Mouse (Mus musculus) splenic B cell, adult 2 months (primary cell): Measurements from ENCODE around the gene Dab1.

Source experiments
- DNase-seq: peaks from one replicate; pipeline ENCODE4 v3.0.0-alpha.2; 2011; ENCODE audit warnings: low read depth, low spot score
- H3K27me3 ChIP-seq: 2 replicates; pipeline ENCODE4 v1.6.1; 2012; ENCODE audit warnings: mild to moderate bottlenecking, low read length, moderate library complexity, mixed read lengths; ENCODE audit not compliant: control insufficient read depth, poor library complexity, insufficient read depth, severe bottlenecking
- H3K36me3 ChIP-seq: 2 replicates; pipeline ENCODE4 v1.6.1; 2012; ENCODE audit warnings: mild to moderate bottlenecking, low read length, moderate library complexity, mixed read lengths; ENCODE audit not compliant: control insufficient read depth, poor library complexity, insufficient read depth, severe bottlenecking

The Dab1 gene

DNA sequence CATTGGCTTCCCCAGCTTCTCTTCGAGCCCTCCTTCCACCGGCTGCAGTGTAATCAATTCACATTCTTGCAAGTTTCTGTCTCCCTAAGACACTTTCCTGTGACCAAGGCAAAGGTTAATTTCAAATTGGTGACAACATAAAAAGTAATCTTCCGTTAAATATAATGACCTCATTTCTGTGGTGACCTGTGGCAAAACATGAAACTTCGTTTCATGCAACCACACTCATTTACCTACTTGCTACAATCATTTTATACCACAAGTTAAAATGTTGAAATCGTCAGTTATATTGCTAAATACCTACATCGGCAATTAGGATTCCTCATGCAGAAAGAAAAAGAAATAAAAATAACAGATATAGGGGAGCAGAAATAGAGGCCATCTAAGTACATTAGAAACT lies 1048.9 kb downstream of the Dab1 start:
- no peaks in the 10 kb centered on the region for H3K36me3 ChIP-seq
- no peak for DNase-seq
- H3K27me3 ChIP-seq = no peaks in the 10 kb centered on the region

DNA sequence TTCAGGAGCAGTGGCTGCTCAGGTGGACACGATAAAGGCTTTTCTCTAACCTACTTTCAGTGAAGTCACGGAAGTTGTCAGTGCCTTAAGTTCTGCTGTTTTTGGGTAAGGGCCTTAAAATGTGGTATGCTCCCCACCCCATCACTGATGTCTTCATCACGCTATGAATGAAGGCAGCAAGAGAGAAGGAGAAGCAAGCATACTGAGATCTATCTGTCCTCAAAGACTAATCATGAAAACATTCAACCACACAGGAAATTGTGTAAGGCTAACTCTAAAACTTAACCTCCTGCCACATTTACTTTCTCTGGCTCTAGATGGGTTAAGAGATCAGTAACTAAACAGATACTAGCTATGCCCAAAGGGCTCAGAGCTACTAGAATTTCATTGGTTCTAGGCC lies 1050.2 kb downstream of the Dab1 start:
- Histone ChIP-seq H3K27me3 (no peaks in the 10 kb centered on the region), H3K36me3 (no peaks in the 10 kb centered on the region)
- DNase-seq = no peak

DNA sequence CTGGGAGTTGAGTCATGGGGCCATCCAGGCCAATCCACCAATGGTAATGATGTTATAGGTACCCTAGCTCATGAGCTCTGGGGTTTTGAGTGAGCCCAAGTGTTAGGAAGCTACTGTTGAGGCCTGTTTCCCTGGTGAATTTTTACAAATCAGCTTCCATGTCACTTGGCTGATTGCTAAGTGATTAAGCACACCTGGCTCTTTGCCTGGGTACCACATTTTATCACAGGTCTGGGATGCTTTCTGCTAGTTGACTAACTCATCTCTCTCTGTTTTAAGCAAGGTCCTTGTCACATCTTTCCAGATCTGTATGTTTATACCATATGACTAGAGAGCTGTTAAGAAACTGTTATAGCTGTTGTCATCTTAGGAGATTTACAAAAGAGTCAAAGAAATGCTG lies 1051.6 kb downstream of the Dab1 start:
- H3K36me3 ChIP-seq = no peaks in the 10 kb centered on the region
- H3K27me3 ChIP-seq = no peaks in the 10 kb centered on the region
- DNase-seq = no peak

DNA sequence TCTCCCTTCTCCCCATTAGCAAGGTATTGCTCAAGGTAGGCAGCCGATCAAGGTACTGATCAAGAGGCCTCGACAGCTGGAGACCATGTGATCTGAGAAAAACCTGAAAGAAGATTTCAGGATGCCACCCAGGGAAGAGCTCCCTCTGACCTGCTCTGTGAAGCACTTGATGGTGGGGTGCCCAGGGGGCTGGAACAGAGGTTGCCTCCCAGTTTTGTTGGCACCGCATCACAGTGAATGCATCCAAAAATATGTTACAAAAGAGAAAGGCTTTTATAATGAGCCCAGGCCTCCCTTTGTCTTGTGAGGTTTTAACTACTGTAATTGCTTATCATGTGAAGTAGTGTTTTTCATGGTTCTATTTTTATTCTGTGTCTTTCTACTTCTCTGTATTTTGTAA lies 1054.2 kb downstream of the Dab1 start:
- Histone ChIP-seq H3K36me3 (no peaks in the 10 kb centered on the region), H3K27me3 (no peaks in the 10 kb centered on the region)
- no peak for DNase-seq

DNA sequence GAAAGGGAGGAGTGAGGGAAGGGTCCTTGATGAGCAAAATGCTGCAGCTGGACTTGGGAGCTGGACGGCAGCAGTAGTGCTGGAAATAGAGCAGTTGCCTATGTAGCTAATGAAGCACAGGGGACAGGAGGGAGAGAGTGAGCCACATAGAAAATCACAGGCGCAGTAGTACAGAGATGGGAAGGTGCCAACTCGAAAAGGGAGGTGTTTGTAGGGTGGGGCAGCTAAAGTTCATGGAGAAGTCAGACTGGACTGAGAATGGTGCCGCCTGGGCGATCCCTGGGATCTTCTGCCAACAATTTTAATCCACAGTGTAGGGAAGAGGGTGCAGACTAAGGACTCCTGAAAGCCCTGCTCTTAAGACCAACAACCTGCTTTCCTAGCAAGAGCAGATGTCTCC lies 1055.5 kb downstream of the Dab1 start:
- H3K36me3 ChIP-seq = no peaks in the 10 kb centered on the region
- no peaks in the 10 kb centered on the region for H3K27me3 ChIP-seq
- no peak for DNase-seq

DNA sequence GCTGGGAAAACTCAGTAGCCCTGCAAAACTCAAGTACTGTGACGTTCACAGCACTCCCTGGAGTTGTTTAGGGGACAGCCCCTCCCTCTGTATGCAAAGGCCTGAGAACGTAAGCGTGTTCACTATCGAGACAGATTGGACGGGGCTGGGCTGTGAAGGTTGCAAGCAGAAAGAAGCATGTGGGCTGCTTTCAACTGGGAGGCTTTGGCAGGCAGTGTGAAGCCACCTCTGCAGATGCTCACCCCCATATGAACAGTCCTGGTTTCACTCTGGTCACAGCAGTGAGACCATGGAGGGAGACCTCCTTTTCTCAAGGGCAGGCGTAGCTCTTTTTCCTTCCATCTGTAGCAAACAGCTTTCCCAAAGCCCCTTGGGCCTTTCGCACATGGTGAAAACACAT lies 1059.1 kb downstream of the Dab1 start:
- DNase-seq = no peak
- Histone ChIP-seq H3K27me3 (no peaks in the 10 kb centered on the region), H3K36me3 (no peaks in the 10 kb centered on the region)

DNA sequence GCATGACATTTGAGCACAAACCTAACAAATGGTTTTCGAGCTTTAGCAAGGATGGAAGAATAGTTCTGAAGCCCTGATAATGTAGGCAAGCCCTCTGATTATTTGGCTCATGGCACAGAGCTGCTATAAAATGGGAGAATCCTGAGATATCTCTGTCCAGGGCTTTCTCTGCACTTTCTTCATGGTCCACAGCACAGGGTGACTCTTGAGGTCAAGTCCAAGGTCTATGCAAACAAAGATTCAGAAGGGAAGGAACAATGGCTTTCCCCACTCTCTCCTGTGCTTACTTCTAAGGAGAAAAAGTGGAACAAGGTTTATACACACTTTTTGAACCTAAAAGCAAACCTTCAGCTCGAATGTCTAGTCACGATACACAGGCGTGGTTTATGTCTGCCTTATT lies 1061.3 kb downstream of the Dab1 start:
- H3K36me3 ChIP-seq = no peaks in the 10 kb centered on the region
- DNase-seq = no peak
- no peaks in the 10 kb centered on the region for H3K27me3 ChIP-seq

DNA sequence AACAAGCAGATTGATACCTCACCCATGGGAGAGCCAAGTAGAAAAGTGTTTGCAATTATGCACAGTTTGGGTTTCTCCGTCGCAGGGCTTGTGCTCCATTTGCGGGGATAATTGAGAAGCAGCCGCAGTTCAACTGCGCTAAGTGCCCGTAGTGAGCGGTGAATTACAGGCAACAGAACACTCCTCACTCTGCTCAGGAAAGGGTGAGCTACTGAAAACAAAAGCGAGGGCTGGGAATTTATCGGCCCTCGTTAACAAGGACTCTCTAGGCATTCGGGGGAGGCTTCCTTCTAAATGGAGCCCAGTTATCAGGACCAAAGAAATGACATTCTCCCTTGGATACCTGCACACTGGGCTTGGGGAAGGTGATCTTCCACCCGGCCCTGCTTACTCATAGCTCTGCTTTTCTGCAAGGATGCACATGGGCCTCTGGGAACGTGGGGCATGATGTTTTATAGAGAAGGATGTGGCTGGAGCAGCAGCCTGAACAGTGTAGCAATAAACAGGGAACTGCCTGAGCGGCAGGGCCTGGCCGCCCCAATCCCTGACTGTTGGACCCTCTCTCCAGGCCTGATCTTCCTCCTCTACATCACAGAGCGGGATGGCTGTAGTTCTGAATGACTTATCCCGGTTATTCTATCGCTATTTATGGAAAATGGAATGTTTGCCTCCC lies 1067.1 kb downstream of the Dab1 start:
- no peak for DNase-seq

DNA sequence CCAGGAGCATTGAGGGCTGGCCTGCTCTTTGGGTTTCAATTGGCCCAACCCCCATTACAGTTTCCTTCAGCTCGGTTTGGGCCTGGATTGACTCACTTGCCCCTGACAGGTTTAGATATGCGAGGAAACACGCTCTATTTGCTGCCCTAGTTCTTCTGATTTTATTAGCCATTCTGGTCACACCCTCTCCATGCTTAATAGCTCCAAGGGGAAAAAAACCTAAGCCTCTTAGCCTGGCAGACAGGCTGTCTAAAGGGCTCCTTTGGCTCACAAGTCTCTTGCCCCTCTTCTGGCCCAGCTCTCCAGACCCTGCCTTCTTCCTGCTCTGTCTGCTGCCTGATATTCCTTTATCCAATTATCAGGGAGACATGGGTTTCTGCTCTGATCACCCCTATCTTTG lies 1069.9 kb downstream of the Dab1 start:
- H3K27me3 ChIP-seq = no peaks in the 10 kb centered on the region
- DNase-seq = no peak
- no peaks in the 10 kb centered on the region for H3K36me3 ChIP-seq

More for the DNA sequence above, 1067.1 kb downstream of the Dab1 start:
- H3K36me3 ChIP-seq = no peaks in the 10 kb centered on the region
- H3K27me3 ChIP-seq = no peaks in the 10 kb centered on the region

DNA sequence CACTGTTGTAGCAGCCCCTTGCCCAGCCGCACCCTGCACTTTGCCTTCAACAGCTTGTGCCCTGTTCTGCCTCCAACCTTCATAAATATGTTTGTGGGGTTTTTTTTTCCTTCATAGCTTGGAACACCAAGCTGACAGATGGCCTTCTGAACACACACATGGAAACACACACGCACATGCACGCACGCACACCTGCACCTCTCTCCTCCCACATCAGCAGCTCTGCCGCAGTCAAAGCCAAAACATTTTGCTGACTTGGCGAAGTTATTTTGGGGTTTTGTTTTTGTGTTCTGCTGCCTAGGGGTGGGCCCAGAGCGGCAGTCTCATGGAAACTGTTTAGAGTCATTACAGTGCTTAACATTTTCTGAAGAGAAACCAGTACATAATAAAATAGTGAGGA lies 1071.9 kb downstream of the Dab1 start:
- Histone ChIP-seq H3K27me3 (no peaks in the 10 kb centered on the region), H3K36me3 (no peaks in the 10 kb centered on the region)
- DNase-seq = no peak

DNA sequence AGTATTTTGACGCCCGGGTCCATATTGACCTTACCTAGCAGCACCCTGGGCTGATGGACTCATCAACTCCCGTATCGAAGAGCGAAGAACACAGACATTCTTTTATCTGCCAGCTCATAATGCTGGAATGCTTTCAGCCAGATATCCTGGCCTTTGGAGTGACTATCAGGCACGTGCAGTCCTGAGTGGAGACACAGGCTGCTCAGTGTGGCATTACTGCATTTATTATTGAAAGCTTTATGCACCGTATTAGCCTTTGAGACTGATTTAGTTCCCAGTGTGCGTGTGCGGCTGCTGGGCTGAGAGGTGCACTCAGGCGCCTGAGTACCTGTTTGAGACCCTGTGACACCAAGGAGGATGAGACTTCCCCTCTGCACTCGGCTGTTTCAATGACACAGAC lies 1075.0 kb downstream of the Dab1 start:
- Histone ChIP-seq H3K36me3 (no peaks in the 10 kb centered on the region), H3K27me3 (no peaks in the 10 kb centered on the region)
- no peak for DNase-seq

DNA sequence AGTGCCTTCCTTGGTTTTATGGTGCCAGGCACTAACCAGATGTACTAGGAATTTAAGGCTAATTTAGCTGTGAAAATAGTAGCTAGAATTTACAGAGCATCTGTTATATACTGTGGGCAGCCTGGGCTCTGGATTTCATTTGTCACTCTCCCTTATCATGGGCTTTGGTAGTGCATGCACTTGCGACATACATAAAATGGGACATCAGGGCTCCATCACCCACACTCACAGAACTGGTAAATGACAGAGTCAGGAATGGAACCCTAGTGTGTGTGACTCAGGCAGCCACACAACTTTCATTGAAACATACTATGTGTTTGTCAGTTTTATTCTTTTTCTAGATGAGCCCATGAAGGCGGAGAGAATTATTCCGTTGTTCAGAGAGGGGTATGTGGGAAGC lies 1077.4 kb downstream of the Dab1 start:
- DNase-seq = no peak
- Histone ChIP-seq H3K27me3 (no peaks in the 10 kb centered on the region), H3K36me3 (no peaks in the 10 kb centered on the region)

DNA sequence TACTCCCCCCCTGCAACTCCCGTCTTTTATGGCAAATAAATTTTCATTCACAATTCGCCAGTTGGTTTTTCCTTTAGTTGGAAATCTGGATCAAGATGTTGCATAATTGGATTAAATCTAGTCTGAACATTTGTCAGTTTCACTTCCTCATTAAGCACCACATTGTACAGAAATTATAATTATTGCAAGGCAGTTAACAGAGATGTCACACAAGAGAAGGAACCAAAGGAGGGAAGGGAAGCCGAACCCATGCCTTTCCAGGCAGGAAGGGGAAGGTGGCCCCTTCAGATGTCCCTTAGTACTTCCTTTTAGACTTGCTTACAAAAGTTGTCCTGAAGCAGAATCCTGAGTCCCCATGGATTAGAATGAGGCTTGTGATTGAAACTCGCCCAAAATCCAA lies 1078.5 kb downstream of the Dab1 start:
- no peaks in the 10 kb centered on the region for H3K36me3 ChIP-seq
- no peak for DNase-seq
- H3K27me3 ChIP-seq = no peaks in the 10 kb centered on the region

DNA sequence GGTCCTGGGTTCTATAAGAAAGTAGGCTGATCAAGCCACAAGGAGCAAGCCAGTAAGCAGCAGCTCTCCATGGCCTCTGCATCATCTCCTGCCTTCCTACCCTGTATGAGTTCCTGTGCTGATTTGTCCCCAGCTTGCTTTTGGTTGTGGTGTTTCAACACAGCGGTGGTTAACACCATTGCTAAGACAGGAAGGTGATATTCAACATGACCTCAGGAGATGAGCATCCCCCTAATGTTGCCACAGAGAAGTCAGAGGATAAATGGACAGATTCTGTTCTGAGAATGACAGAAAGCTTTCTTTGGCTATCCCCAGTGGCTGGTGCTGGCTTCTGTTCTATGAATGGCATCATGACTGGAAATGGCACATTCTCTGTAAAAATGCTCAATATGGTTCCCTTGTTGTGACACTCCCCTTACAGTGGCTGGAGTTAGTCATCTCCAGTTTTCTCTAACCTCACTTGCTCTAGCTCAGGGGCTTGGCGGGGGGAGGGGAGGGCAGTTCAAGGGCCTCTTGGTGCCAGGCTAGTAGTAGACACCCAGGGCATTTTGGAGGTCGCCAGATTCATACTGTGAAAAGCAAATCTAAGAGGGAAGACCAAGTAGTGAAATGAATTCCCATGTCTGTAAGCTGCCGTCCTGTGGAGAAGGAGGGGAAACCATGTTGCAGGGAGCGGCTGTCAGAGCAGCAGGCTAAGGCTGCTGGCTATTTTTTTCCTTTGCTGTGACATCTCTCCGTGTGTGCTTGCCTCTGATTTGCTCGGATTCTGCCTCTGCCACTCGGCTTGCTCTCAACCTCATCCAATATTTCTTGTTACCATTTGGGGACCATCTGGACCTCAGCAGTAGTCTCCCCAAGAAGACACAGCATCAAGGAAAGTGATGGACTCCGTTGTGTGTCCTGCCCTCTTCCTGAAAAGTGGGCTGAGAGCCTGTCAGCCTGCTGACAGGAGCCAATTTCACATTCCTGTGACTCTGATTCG lies 1086.8 kb downstream of the Dab1 start:
- H3K27me3 ChIP-seq = no peaks in the 10 kb centered on the region
- no peak for DNase-seq
- H3K36me3 ChIP-seq = no peaks in the 10 kb centered on the region

DNA sequence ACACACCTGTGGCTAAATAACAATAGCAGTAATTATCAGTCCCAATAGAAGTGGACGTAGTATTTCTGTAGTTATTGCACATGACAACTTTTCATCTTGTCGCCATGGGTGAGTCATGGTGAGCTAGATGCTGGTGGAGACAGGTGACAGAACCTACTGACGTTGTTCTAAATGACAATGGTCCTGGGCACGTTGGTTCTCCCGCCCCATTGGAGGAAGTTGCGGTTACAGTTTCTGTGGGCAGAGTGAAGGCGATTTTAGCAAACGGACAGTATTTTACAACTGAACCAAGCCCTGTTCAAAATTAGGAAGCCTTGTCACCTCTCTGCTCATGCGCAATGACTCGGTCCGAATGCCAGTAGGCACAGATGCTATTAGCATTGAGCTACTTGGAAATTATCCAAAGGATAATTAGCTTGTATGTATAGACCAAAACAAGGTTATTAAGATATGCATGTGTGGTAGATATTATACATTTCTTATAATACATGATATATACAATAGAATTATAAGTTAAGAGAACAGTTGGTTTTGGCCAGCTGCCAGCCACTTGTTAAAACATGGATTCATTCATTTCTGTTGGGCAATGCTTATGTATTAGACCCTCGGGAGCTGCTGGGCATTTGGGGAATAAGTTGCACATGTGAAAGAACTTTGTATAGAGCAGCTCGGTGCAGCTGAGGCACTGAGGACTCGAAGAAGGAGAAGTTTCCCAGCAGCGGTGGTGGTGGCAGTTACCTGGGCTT lies 1093.4 kb downstream of the Dab1 start:
- Histone ChIP-seq H3K36me3 (no peaks in the 10 kb centered on the region), H3K27me3 (no peaks in the 10 kb centered on the region)
- DNase-seq = no peak
